Mouse (Mus musculus) myocyte (in vitro differentiated cells): ENCODE measurements around the gene Kcnk7.

ENCODE experiments used
- CEBPB ChIP-seq: IDR thresholded peaks from 2 replicates; pipeline ENCODE4 v1.6.1; 2011; ENCODE audit warnings: mild to moderate bottlenecking, moderate library complexity; ENCODE audit not compliant: poor library complexity, insufficient read depth, severe bottlenecking
- E2F4 ChIP-seq: IDR thresholded peaks from one replicate; pipeline ENCODE4 v1.6.1; 2011; ENCODE audit warnings: mild to moderate bottlenecking, control low read depth, moderate library complexity; ENCODE audit not compliant: insufficient read depth
- MAX ChIP-seq: IDR thresholded peaks from one replicate; pipeline ENCODE4 v1.6.1; 2011; ENCODE audit warnings: low read depth, mild to moderate bottlenecking, control low read depth
- MYOD1 ChIP-seq, 3 experiments: IDR thresholded peaks; one replicate each; pipeline ENCODE4 v1.6.1; 2011; ENCODE audit warnings: control low read depth in 2 of 3, low read depth in 2 of 3, mild to moderate bottlenecking in 2 of 3, moderate library complexity in 1 of 3; ENCODE audit not compliant: insufficient read length in 2 of 3, control insufficient read depth in 1 of 3
- MYOG ChIP-seq, 3 experiments: IDR thresholded peaks; one replicate each; pipeline ENCODE4 v1.6.1; 2011; ENCODE audit warnings: control low read depth in 2 of 3, low read depth in 2 of 3, mild to moderate bottlenecking in 2 of 3; ENCODE audit not compliant: insufficient read length in 2 of 3, control insufficient read depth in 1 of 3, insufficient read depth in 1 of 3
- POLR2A ChIP-seq: IDR thresholded peaks from one replicate; pipeline ENCODE4 v1.6.1; 2011; ENCODE audit warnings: low read depth, mild to moderate bottlenecking, control low read depth, moderate library complexity; ENCODE audit not compliant: insufficient read length
- POLR2AphosphoS2 ChIP-seq: IDR thresholded peaks from one replicate; pipeline ENCODE4 v1.6.1; 2011; ENCODE audit warnings: low read depth, control low read depth; ENCODE audit not compliant: insufficient read length
- SRF ChIP-seq: IDR thresholded peaks from one replicate; pipeline ENCODE4 v1.6.1; 2011; ENCODE audit warnings: low read depth; ENCODE audit not compliant: control insufficient read depth, insufficient read length
- TCF12 ChIP-seq: IDR thresholded peaks from one replicate; pipeline ENCODE4 v1.6.1; 2011; ENCODE audit warnings: mild to moderate bottlenecking, control low read depth; ENCODE audit not compliant: poor library complexity, insufficient read depth, severe bottlenecking
- USF1 ChIP-seq: IDR thresholded peaks from one replicate; pipeline ENCODE4 v1.6.1; 2011; ENCODE audit warnings: low read depth, mild to moderate bottlenecking, control low read depth, moderate library complexity

- no peak for TF ChIP-seq POLR2AphosphoS2
- peak in 2 of 3 experiments; percentile 56 to 88 for TF ChIP-seq MYOG (IDR thresholded peaks at IDR 0.05; ENCODE audit: control insufficient read depth in 1 of 3, insufficient read depth in 1 of 3, insufficient read length in 2 of 3, low read depth in 2 of 3)
- no peak for TF ChIP-seq POLR2A
- TF ChIP-seq E2F4 = no peak
- peak; percentile 9 to 90 (median 72) for TF ChIP-seq MYOD1 (IDR thresholded peaks at IDR 0.05; ENCODE audit: control insufficient read depth in 1 of 3, insufficient read length in 2 of 3, low read depth in 2 of 3)
- TF ChIP-seq MAX = no peak
- no peak for TF ChIP-seq SRF
- TF ChIP-seq TCF12 = no peak
- TF ChIP-seq USF1 = no peak
- TF ChIP-seq CEBPB = no peak
Measured at GRCm38 (mm10) chr19:5710068-5710467, 5.9 kb downstream of the Kcnk7 start.
